9 mouse cellular contexts compared by ENCODE assay signal in genomic region chr16:5195080-5195479, GRCm38 (mm10). TPM values are rescaled to one million over a fixed set of nuclear protein-coding genes. Genes with fewer than 3 reads are reported as not detected.
DNase-seq lines count a peak whose midpoint lies in the region; ATAC-seq and TF ChIP-seq lines count a peak whose summit lies in the region.
"Had no signal": no experiment of that assay in that cellular context is flagged by ENCODE, and none has a peak within 500 bp of the region (broad histone marks: within the 10 kb centered on the region; RNA-seq: fewer than 3 reads in every experiment).

No protein-coding gene starts in this region.

- no peak overlapping the region for H3K4me3 ChIP-seq in CH12.LX (replicated peaks in 1 of 3; ENCODE audit: low read depth in 2 of 3, low read length in 2 of 3, poor library complexity in 1 of 3)
- H3K4me3 ChIP-seq: neural tube, embryonic 12.5 days had no signal

- TF ChIP-seq POLR2A in CH12.LX (IDR thresholded peaks at IDR 0.05; ENCODE audit: low read depth, low read length): no peak

- no peak overlapping the region for H3K27ac ChIP-seq in CH12.LX (ENCODE audit: insufficient read depth, low read depth)
- H3K27ac ChIP-seq: neural tube, embryonic 12.5 days had no signal

- peaks cover 3% of the 10 kb centered on the region for H3K27me3 ChIP-seq in CH12.LX (replicated peaks)
- H3K27me3 ChIP-seq: neural tube, embryonic 12.5 days had no signal

- no peaks in the 10 kb centered on the region for H3K4me1 ChIP-seq in CH12.LX (ENCODE audit: control insufficient read depth in 1 of 2, insufficient read depth in 2 of 2)
- H3K4me1 ChIP-seq: neural tube, embryonic 12.5 days had no signal

- H3K9ac ChIP-seq in CH12.LX (ENCODE audit: insufficient read depth, low read depth): no peak overlapping the region
- H3K9ac ChIP-seq: neural tube, embryonic 12.5 days had no signal

- in situ Hi-C loops in CH12.LX (cut with MboI; ENCODE audit: low pct_ligation_motif_present, low pct_unique_long_range_greater_than_20kb, low sequenced_read_pairs): no loop called here

- H3K79me2 ChIP-seq in CH12.LX (replicated peaks; ENCODE audit: control insufficient read depth, extremely low read depth, insufficient read depth, poor library complexity, severe bottlenecking): no peaks in the 10 kb centered on the region

- no peaks in the 10 kb centered on the region for H3K9me3 ChIP-seq in CH12.LX (replicated peaks; ENCODE audit: low read length)
- H3K9me3 ChIP-seq: neural tube, embryonic 12.5 days had no signal

- peak; percentile 53; the same call in 1 of the 2 replicates for ATAC-seq in erythroid progenitor cell, adult 5-6 weeks (replicated peaks; ENCODE audit: low FRiP score, poor library complexity, severe bottlenecking)

- peak; percentile 74 for TF ChIP-seq RAD21 in CH12.LX (IDR thresholded peaks at IDR 0.05; ENCODE audit: low read depth, low read length)

- intact Hi-C loops in heart, postnatal 25 days (cut with DNase I): no loop called here

- peak; percentile 50 to 57 for DNase-seq in heart, adult 9 months (ENCODE audit: low spot score in 2 of 2)
- DNase-seq in heart, postnatal 25 days (ENCODE audit: low spot score): no peak
- DNase-seq in CH12.LX (ENCODE audit: extremely low read depth): peak; percentile 72
- DNase-seq in adrenal gland, postnatal 25 days: peak; percentile 66
- DNase-seq in kidney, postnatal 36 days: peak; percentile 73 to 84
- peak; percentile 85 for DNase-seq in lung, postnatal 36 days
- peak; percentile 76 for DNase-seq in testis, postnatal 10 days (ENCODE audit: low spot score)

- dilution Hi-C loops in CH12.LX (cut with MboI; ENCODE audit: extremely low pct_ligation_motif_present, extremely low pct_unique_long_range_greater_than_20kb, low sequenced_read_pairs): no loop called here

- H3K4me2 ChIP-seq in CH12.LX (ENCODE audit: insufficient read depth, low read depth, poor library complexity, severe bottlenecking): no peak overlapping the region
- H3K4me2 ChIP-seq: neural tube, embryonic 12.5 days had no signal

- peak; percentile 83 to 91 for TF ChIP-seq CTCF in CH12.LX (conservative IDR thresholded peaks at IDR 0.05 in 1 of 2, IDR thresholded peaks at IDR 0.05 in 1 of 2; ENCODE audit: low read depth in 2 of 2, low read length in 2 of 2)

- TF ChIP-seq EP300 in CH12.LX (IDR thresholded peaks at IDR 0.05; ENCODE audit: low read length): no peak

- H3K36me3 ChIP-seq in CH12.LX (replicated peaks in 1 of 2; ENCODE audit: control insufficient read depth in 1 of 2, insufficient read depth in 1 of 2, low read length in 1 of 2): peaks cover 41 to 59% of the 10 kb centered on the region in 2 experiments

TF ChIP-seq in CH12.LX, 34 proteins besides CTCF, POLR2A, EP300 and RAD21:
- TF ChIP-seq ETS1 (conservative IDR thresholded peaks at IDR 0.05; ENCODE audit: low read depth, low read length) (no peak), SMC3 (IDR thresholded peaks at IDR 0.05; ENCODE audit: low read depth, low read length) (peak; percentile 65)

RNA-seq across cellular contexts. Expression of gene Nagpa, which starts 8.7 kb away (rescaled TPM):
- 10 to 100 TPM; 11.7 to 15.4 TPM for total RNA-seq in heart, postnatal 25 days (2021)
- total RNA-seq in CH12.LX (2012; rRNA removed) (50.2 and 65.3 TPM in 2 replicates), CH12.LX (2014; rRNA removed) (39.9 and 41.9 TPM in 2 replicates)
- 79.0 and 80.6 TPM in 2 replicates for polyA plus RNA-seq in CH12.LX (2012; ENCODE audit: insufficient read length, low read depth)
- total RNA-seq in adrenal gland, postnatal 25 days (2021): 30.8 and 31.5 TPM in 2 replicates
- total RNA-seq in erythroid progenitor cell, adult 5-6 weeks (2015; ENCODE audit: low replicate concordance): 4.2 and 25.2 TPM in 2 replicates
- 1.7 and 5.7 TPM in 2 replicates for total RNA-seq in erythroid progenitor cell, adult 5-6 weeks (2017; ENCODE audit: low replicate concordance)

RNA-seq across cellular contexts. Expression of gene AU021092, which starts 27.0 kb away (rescaled TPM):
- 10 to 100 TPM; 19.3 to 22.8 TPM for total RNA-seq in heart, postnatal 25 days (2021)
- total RNA-seq in CH12.LX (2012; rRNA removed): not detected in 2 replicates
- total RNA-seq in CH12.LX (2014; rRNA removed): not detected in 2 replicates
- polyA plus RNA-seq in CH12.LX (2012; ENCODE audit: insufficient read length, low read depth): not detected in 2 replicates
- total RNA-seq in adrenal gland, postnatal 25 days (2021): 10.8 and 14.5 TPM in 2 replicates
- total RNA-seq in erythroid progenitor cell, adult 5-6 weeks (2015; ENCODE audit: low replicate concordance): not detected in 2 replicates
- not detected in 2 replicates for total RNA-seq in erythroid progenitor cell, adult 5-6 weeks (2017; ENCODE audit: low replicate concordance)

RNA-seq across cellular contexts. Expression of gene Alg1, which starts 38.3 kb away (rescaled TPM):
- total RNA-seq in heart, postnatal 25 days (2021): 10 to 100 TPM; 12.1 to 12.3 TPM
- total RNA-seq in CH12.LX (2012; rRNA removed) (65.7 and 72.8 TPM in 2 replicates), CH12.LX (2014; rRNA removed) (53.4 and 55.7 TPM in 2 replicates)
- polyA plus RNA-seq in CH12.LX (2012; ENCODE audit: insufficient read length, low read depth): 52.9 and 63.5 TPM in 2 replicates
- total RNA-seq in adrenal gland, postnatal 25 days (2021): 37.8 and 42.6 TPM in 2 replicates
- 9.7 and 14.7 TPM in 2 replicates for total RNA-seq in erythroid progenitor cell, adult 5-6 weeks (2015; ENCODE audit: low replicate concordance)
- 0.83 and 8.2 TPM in 2 replicates for total RNA-seq in erythroid progenitor cell, adult 5-6 weeks (2017; ENCODE audit: low replicate concordance)

RNA-seq across cellular contexts. Expression of gene Sec14l5, which starts 48.2 kb away (rescaled TPM):
- total RNA-seq in heart, postnatal 25 days (2021): under 1 TPM; 0.70 to 0.86 TPM
- total RNA-seq in CH12.LX (2012; rRNA removed) (0.13 TPM in 2 replicates), CH12.LX (2014; rRNA removed) (0.05 TPM in 1 of 2 replicates, not detected in the other)
- polyA plus RNA-seq in CH12.LX (2012; ENCODE audit: insufficient read length, low read depth): not detected in 2 replicates
- 0.15 TPM in 1 of 2 replicates, not detected in the other for total RNA-seq in adrenal gland, postnatal 25 days (2021)
- total RNA-seq in erythroid progenitor cell, adult 5-6 weeks (2015; ENCODE audit: low replicate concordance): not detected in 2 replicates
- total RNA-seq in erythroid progenitor cell, adult 5-6 weeks (2017; ENCODE audit: low replicate concordance): not detected in 2 replicates

Comparison
In these comparisons a context has a peak if more than half of its experiments do, and no peak if none do; other contexts are left out.
1. RNA of gene AU021092, which starts 27.0 kb away (total RNA-seq): 19.3 to 22.8 TPM in heart, postnatal 25 days and 10.8 to 14.5 TPM in adrenal gland, postnatal 25 days; not detected in CH12.LX and not detected in erythroid progenitor cell, adult 5-6 weeks; every median in the first group is over 10 times any median in the second.